Mouse (Mus musculus) right cerebral cortex, postnatal 4 days (tissue): ENCODE measurements at regions not wholly inside any gene's neighbourhood (a gene's known extent, or its start where the extent isn't known, plus 50 kb on each side); places are given as distances from the start of the nearest gene placed in this dataset.

ENCODE experiments used
- DNase-seq: peaks from one replicate; pipeline ENCODE4 v3.0.0-alpha.2; 2022

GRCm38 (mm10) chr7:130089896-130090610 is 430.1 kb downstream of the Ate1 start:
- DNase-seq, result no peak

- DNase-seq, result no peak
Observed at GRCm38 (mm10) chr7:130091942-130092341, 428.2 kb downstream of the Ate1 start.

- DNase-seq, result no peak
Observed at GRCm38 (mm10) chr7:130095141-130095540, 425.0 kb downstream of the Ate1 start.

- DNase-seq, result no peak
Observed at GRCm38 (mm10) chr7:130098606-130099005, 421.6 kb downstream of the Ate1 start.

GRCm38 (mm10) chr7:130102671-130103070 is 417.5 kb downstream of the Ate1 start:
- DNase-seq, result no peak

- DNase-seq, result no peak
Observed at GRCm38 (mm10) chr7:130106961-130107360, 413.2 kb downstream of the Ate1 start.

- no peak for DNase-seq
Observed at GRCm38 (mm10) chr7:130108362-130108761, 411.8 kb downstream of the Ate1 start.
